Mouse (Mus musculus) stomach, adult 2 months (tissue): ENCODE results near the gene Gm156. TPM values are rescaled to one million over a fixed set of nuclear protein-coding genes. Genes with fewer than 3 reads are reported as not detected.

Experiments
- polyA plus RNA-seq: library from polyadenylated mRNA; depleted of rRNA; stranded (reverse); fragments of >200 nt; gene quantifications from 2 replicates; pipeline ENCODE4 v1.2.3, GENCODE M21; 2012; rRNA removed

Gene Gm156
- polyA plus RNA-seq: not detected in 2 replicates

GRCm38 (mm10) chr6:129784170-129784569 is at the start of gene Gm156:
Gm156 (minus strand) TSS chr6:129784270.

GRCm38 (mm10) chr6:129740069-129740721 is 43.9 kb downstream of the Gm156 start, which contains the start of gene Klri2:
Klri2 (minus strand) TSS chr6:129740484.

GRCm38 (mm10) chr6:129717032-129717431 is 67.0 kb downstream of the Gm156 start, which contains the start of gene Klri1:
Klri1 (minus strand) TSS chr6:129717132.

Other genes starting within 250 kb of the Gm156 start
- gene Klre1, start 206.4 kb downstream of the Gm156 start, polyA plus RNA-seq: not detected in 2 replicates
- gene Klrd1, start 192.5 kb downstream of the Gm156 start, polyA plus RNA-seq: not detected in 2 replicates
- not detected in 2 replicates for gene Klrk1, start 160.4 kb downstream of the Gm156 start, polyA plus RNA-seq
- not detected in 2 replicates for gene Klrc3, start 140.9 kb downstream of the Gm156 start, polyA plus RNA-seq
- not detected in 2 replicates for gene Klrc2, start 123.6 kb downstream of the Gm156 start, polyA plus RNA-seq
- not detected in 2 replicates for gene Klrc1, start 105.3 kb downstream of the Gm156 start, polyA plus RNA-seq
- gene Klri1, start 67.1 kb downstream of the Gm156 start, polyA plus RNA-seq: not detected in 2 replicates
- not detected in 2 replicates for gene Klri2, start 43.8 kb downstream of the Gm156 start, polyA plus RNA-seq
- not detected in 2 replicates for gene Gm17631, start 78.4 kb upstream of the Gm156 start, polyA plus RNA-seq
- gene Klra17, start 92.4 kb upstream of the Gm156 start, polyA plus RNA-seq: not detected in 2 replicates
- not detected in 2 replicates for gene Klra5, start 133.4 kb upstream of the Gm156 start, polyA plus RNA-seq
- gene Klra6, start 242.7 kb upstream of the Gm156 start, polyA plus RNA-seq: not detected in 2 replicates